Mouse (Mus musculus) large intestine, adult 2 months (tissue): ENCODE results near the gene Gm45808. TPM values are rescaled to one million over a fixed set of nuclear protein-coding genes. Genes with fewer than 3 reads are reported as not detected.
"Not testable (repeated sequence)": the region's sequence is repeated elsewhere in the genome, so short reads cannot be mapped to it uniquely, and the experiment has no call there.

ENCODE experiments used
- DNase-seq: peaks from one replicate; pipeline ENCODE4 v3.0.0-alpha.2; 2012; ENCODE audit warnings: low read depth, low spot score
- WGBS: fragments of 180-500 bp; shearing (Covaris S2); methylation state at CpG from one replicate; pipeline ENCODE4 v1.1.7; 2018; 5-methylcytosine and 5-hydroxymethylcytosine counted together
- polyA plus RNA-seq: library from polyadenylated mRNA; depleted of rRNA; stranded (reverse); fragments of >200 nt; gene quantifications from 2 replicates; pipeline ENCODE4 v1.2.3, GENCODE M21; 2012

Gm45808 gene
- polyA plus RNA-seq, 1 experiment = not detected

DNA sequence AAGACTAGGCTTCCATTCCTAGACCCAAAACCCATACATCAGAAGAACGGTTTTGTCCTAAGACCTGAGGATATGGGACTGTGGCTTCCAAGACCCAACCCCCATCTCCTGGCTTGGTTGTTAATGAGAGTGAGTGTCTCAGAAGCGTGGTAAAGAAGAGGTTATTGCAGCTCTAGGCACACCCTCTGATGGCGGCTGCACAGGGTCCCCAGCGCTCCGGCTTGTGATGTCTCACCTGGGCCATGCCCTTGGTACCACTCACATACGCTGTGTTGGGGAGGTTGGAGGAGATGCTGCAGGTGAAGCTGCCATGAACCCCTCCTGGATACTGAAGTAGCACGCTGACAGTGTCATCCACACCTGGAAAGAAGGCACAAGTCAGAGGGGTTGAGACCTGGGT, 7.8 kb downstream of the Gm45808 start:
- 94% methylated on average over 7 of the region's 7 CpGs for WGBS
- no peak for DNase-seq

DNA sequence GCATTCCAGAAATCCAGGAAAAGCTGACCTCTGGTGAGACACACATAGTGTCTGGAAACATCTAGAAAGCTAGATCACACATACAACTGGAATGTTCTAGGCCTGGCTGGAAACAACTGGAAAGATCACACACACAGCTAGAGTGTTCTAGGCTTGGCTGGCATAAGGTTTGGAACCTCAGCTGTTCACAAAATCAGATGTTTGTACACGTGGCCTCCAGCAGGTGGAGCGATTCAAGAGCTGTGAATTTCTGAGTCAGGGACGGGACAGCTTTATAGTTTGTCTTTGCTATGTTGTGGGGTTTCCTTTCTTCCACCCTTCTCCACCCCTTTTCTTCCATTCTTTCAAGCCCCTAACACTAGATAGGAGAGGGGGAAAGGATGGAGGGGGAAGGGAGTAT, 9.6 kb downstream of the Gm45808 start:
- DNase-seq = no peak
- 1% methylated on average over 3 of the region's 3 CpGs for WGBS

DNA sequence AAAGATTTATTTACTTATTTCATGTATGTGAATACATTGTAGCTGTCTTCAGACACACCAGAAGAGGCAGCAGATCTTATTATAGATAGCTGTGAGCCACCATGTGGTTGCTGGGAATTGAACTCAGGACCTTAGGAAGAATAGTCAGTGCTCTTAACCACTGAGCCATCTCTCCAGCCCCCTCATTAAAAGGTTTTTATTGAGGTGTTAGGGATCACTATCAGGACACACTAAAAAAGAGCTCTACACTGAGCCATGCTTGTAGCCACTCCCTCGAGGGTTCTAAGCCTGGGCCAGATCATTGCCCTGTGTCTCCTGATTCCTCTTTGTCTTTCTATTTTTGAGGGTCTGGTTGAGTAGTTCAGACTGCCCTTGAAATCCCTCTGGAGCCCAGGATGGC, 10.2 kb downstream of the Gm45808 start:
- DNase-seq = no peak
- 29% methylated on average over 1 of the region's 1 CpGs for WGBS

DNA sequence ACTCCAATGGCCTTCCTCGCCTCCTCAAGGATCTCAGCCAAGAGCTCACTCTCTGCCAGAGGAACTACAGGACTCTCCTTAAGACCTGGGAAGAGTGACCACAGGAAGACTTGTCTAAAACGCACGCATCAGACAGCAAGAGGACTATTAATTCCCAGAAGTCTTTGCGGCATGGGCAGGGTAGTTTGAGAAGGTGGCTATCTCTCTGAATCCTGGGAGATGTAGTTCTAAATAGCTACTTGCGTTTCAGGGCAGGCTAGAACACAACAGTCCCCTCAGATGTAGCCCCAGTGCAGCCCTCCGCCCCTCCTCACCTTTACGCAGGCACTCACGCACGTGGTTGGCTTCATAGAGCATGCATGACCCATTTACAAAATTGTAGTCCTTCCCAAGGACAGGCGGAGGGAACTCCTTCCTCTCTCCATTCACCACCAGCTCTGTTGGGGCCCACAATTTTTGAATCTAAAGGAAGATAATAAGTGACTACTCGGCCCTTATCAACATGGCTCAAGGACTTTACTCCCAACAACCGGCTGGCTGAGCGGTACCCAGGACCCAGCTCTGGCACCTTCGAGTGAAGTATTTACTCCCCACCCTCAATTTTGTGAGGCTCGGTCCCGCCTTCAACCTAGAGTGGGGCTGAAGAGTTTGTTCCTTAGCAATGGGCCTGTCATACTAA, 11.2 kb downstream of the Gm45808 start:
- no peak for DNase-seq
- WGBS = 54% methylated on average over 16 of the region's 16 CpGs

DNA sequence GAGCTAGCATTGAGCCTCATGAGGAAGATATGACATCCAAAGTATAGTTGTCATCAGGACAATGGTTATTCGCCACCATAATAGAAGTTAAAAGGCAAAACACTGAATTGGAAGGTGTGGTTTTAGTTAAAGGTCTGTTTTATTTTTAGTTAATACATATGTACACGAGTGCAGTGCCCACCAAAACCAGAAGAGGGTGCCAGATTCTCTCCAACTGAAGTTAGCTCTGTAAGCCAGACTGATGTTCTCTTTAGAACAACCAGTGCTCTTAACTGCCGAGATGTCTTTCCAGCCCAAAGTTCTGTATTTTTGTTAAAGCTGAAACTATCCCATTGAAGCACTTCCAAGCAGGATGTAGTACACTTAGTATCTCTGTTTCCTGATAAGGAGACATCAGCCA, 15.7 kb downstream of the Gm45808 start:
- WGBS = 5% methylated on average over 3 of the region's 3 CpGs
- DNase-seq = no peak

DNA sequence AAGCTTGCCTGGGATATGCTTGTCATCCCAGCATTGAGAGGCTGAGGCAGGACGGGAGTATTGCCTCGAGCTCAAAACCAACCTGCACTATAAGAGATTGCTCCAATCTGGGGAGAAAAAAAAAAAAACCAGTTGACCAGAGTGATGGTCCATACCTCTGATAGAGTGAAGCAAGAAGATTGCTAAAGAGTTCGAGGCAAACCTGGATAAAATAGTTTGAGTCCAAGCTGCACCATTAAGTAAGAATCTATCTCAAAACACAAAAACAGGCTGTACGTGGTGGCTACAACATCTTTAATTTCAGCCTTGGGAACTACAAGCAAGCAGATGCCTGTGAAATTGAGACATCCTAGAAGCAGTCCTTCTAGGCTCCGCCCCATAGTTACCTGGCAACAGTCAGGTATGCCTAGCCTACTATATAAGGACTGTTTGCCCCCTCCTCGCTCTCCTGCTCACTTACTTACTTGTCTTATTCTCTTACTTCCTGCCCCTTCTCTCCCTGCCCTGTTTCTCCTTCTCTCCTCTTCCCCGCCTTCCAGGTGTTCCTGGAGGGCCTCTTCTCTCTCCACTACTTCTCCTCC, 19.4 kb downstream of the Gm45808 start:
- WGBS = 31% methylated on average over 7 of the region's 7 CpGs
- no peak for DNase-seq

DNA sequence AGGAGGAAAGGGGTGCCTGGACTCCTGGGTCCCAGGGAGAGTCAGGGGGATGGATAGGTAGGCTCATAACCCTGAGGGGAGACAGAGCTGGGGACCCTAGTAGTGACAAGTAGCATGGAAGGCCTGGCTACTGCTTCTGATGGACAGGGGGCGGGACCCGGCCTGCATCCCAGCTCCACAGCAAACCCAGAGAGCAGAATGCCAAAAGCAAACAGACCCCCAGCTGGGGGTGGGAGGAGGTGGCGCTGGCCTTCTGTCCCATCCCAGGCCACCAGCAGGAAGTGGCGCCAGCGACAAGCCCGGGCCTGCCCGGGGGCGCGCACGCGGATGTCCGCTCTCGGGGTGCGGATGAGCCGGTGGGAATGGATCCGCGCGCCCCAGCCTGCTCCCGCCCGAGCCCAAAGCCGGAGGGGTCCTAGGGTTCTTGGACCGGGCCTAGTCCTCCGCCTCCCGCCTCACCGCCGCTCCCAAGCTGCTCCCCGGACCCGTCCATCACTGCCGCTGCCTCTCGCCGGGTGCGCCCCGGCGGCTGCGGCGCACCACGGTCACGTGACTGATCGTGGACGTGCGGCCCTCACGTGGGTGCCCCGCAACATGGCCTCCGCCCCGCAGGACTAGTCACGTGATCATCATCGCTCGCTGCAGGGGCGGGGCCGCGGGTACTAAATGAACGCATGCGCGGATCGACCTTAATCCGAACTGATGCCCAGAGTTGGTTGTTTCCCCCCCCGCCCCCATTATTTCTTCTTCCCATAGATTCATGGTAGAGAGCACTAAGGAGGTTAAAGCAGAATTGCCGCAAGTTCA, 20.1 kb downstream of the Gm45808 start, which contains the start of gene Bax:
Gene Bax (minus strand): TSS at position 616 of the 807 bp plus-strand sequence.
- DNase-seq = peak; percentile 73

DNA sequence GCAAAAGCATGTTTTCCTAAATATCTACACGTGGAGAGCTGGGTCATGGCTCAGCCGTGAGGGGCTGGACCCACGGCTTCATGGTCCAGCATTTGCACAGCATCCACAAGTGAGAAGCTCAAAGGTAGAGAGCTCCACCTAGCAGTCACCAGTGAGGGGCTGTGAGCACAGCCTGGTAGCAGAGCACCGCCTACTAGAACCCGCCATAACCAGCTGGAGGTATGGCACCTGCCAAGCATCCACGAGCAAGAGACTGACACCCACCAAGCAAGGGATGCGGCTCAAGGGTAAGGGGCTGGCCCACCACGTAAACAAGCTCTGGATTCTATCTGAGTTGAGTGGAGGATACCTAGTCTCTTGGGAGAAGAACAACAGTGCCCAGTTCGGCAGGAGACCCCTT, 21.1 kb downstream of the Gm45808 start:
- WGBS = 56% methylated on average over 9 of the region's 9 CpGs
- no peak for DNase-seq

More for the DNA sequence above, 20.1 kb downstream of the Gm45808 start, which contains the start of gene Bax:
- WGBS = under 1% methylated on average over 58 of the region's 58 CpGs

DNA sequence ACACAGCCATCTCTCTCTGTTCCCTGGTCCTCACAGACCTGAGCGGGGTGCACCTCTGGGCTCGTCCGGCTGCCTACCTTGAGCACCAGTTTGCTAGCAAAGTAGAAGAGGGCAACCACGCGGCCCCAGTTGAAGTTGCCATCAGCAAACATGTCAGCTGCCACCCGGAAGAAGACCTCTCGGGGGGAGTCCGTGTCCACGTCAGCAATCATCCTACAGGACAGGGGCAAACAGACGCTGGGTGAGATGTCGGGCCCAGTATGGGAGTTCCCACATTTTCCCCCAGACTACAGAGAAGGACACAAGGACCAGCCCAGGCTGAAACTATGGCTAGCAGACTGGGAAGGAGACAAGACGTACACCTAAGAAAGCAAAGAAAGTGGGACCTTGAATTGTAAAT, 21.5 kb downstream of the Gm45808 start:
- no peak for DNase-seq
- WGBS = 95% methylated on average over 12 of the region's 12 CpGs

DNA sequence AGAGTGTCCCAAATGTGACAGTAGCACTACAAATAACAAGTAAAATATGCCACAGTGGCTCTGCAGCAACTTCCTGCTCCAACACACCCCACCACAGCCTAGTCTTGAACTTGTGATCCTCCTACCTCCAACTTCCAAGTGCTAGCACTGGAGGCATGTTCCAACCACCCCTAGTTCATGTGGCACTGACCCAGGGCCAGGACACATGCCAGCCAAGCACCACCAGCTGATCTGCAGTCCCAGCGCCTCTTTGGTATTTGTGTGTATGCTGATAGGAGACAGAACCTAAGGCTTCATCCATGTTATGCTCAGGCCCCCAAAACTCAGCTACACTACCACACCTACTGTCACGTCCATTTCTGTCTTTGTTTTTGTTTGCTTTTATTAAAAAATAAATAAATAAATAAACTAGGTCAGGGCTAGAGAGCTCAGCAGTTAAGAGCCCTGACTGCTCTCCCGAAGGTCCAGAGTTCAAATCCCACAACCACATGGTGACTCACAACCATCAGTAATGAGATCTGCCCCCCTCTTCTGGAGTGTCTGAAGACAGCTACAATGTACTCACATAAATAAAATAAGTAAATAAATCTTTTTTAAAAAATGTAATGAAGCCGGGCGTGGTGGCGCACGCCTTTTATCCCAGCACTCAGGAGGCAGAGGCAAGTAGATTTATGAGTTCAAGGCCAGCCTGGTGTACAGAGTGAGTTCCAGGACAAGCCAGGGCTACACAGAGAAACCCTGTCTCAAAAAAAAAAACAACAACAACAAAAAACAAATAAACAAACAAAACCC, 22.4 kb downstream of the Gm45808 start:
- 79% methylated on average over 7 of the region's 7 CpGs for WGBS
- no peak for DNase-seq

DNA sequence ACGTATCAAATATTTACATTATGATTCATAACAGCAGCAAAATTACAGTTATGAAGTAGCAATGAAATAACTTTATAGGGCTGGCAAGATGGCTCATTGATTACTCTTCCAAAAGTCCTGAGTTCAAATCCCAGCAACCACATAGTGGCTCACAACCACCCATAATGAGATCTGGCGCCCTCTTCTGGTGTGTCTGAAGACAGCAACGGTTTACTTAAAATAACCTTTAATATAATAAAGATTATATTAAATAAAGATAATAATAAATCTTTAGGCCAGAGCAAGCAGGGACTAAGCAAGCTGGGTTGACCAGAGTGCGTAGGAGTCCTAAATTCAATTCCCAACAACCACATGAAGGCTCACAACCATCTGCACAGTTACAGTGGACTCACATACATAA, 23.7 kb downstream of the Gm45808 start:
- not testable (repeated sequence) for DNase-seq
- WGBS = 74% methylated on average over 4 of the region's 4 CpGs

DNA sequence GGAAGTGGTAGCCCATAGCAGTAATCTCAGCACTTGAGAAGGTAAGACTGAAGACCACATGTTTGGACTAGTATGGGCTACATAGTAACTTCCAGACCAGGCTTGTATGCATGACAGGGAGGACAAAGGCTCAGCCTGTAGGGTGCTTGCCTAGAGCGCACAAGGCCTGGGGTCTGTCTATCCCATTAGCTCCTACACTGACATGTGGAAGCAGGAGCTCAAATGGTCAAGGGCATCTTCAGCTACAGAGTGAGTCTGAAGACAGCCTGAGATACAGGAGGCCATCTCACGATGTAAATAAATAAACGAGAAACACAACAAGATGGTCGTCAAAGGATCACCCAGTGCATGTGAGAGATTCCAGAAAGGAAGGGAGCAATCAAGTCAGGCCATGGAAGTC, 24.3 kb downstream of the Gm45808 start:
- DNase-seq = no peak
- 84% methylated on average over 4 of the region's 4 CpGs for WGBS

DNA sequence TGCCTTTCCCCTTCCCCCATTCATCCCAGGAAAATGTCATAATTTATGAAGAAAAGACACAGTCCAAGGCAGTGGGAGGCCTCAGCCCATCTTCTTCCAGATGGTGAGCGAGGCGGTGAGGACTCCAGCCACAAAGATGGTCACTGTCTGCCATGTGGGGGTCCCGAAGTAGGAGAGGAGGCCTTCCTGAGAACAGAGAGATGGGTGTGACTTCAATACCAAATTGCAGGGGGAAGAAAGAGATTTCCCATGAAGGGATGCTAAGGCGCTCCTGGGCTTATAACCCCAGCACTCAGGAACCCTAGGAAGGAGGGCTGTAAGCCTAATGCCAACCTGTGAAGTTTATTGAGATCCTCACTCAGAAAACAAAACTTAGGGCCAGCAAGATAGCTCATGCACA, 24.8 kb downstream of the Gm45808 start:
- WGBS = 85% methylated on average over 4 of the region's 4 CpGs
- DNase-seq = no peak

DNA sequence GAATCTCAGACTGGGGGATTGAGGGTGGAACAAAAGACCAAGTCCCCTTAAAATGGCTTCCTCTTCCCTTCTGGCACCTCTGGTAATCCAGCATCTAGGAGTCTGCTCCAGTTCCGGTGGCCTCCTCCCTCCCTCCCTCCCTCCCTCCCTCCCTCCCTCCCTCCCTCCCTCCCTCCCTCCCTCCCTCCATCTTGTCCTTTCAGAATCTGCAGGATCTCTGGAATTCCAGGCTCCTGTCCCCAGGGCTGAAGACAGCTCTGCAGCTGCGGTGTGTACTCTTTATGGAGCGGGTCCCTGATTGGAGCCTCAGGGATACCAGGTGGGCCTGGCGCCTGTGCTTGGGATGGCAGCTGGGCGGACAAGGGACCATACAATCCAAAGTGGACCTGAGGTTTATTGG, 25.3 kb downstream of the Gm45808 start:
- WGBS = 53% methylated on average over 5 of the region's 5 CpGs
- no peak for DNase-seq

DNA sequence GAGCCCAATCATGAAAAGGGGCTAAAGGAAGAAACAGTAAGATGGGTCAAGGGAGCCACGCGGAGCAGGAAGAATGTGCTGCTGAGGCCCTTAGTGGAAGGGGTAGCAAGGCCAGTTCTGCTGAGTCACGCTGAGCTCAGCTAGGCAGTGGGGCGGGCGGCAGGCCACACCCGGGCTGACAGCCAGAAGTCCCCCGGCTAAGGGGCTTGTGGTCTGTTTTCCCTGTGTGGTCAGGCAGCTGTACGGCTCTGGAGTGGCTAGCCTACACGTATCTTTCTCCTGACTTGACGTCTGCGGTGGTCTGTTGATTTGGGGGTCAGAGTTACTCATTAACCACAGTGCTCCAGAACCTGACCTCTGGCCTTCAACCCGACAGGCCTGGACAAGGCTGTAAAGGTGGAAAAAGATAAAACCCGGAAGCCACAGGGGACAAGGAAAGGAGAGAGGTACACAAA, 25.7 kb downstream of the Gm45808 start:
- WGBS = 6% methylated on average over 13 of the region's 13 CpGs
- DNase-seq = no peak

DNA sequence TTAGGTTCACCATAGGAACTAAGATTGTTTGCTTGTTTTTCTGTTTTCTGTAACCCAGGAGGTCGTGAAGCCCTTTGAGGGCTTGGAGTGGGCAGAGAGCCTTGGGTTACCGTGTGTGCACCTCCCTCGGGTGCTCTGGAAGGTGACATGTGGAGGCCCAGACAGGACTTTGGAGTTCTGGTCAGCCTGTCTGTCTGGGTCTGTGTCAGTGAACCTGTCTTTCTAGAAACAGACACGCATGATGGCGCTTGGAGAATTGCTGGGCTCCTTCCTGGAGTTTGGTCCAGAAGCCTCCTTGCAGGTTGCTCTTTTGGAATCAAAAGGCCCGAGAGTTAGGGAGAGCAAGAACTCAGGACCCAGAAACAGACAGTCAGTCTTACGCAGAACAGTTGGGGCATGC, 26.2 kb downstream of the Gm45808 start:
- 32% methylated on average over 7 of the region's 7 CpGs for WGBS
- no peak for DNase-seq

DNA sequence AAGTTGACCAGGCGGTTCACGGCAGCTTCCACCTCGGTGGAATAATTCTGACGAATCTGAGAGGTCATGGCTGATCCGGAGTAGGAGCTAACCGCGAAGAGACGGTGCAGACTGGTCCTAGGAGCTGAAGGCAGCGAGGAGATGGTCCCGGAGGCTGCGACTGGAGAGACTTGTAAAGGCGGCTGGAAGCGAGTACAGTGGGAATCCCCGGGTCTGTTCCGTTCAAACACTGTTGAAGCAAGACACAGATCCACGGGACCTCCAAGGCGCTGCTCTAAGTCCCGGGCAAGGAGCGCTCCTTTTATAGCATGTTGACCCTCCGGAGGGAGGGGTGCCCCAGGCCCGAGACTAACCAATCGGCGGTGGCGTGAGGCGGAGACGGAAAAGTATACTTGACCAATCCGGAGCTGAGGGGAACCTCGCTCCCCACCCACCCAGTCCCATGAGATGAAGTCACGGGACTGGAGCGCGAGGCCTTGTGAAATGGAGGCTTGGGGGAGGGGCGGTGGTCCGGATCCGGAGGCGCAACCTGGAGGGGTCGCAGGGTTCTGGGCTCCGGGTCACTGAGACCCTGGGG, 27.0 kb downstream of the Gm45808 start, which contains the start of gene Ftl1:
Gene Ftl1 (minus strand): TSS at position 321 of the 577 bp plus-strand sequence.
- not testable (repeated sequence) for DNase-seq
- WGBS = under 1% methylated on average over 36 of the region's 37 CpGs

DNA sequence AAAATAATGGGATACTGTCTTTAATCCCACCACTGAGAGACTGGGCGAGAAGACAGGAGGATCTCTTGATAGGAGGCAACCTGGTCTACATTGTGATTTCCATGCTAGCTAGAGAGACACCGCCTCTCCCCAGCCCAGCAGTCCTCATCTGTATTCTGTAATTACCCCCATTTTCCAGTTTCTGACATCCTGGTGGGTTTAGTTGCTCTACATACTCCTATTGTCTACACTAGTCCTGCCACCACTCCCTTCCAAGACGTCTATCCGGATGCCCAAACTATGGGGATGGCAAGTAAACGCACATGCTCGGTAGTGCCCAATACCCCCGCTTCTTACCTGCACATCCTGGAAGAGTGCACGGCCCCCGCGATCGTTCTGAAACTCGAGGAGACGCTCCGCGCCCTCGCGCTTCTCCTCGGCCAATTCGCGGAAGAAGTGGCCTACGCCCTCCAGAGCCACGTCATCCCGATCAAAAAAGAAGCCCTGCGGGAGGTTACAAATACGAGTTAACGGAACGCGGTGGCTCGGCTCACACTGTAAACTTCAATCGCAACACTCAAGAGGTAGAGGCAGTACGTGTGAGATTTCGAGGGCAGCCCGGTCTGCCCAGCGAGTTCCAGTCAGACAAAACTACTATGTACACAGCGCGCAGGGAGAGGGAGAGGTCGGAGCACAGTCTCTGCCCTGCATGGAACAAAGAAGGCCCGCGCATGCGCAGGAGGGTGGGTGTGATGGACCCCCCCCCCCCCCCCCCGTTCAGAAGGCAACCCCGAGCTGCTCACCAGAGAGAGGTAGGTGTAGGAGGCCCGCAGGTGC, 27.7 kb downstream of the Gm45808 start:
- DNase-seq = no peak
- under 1% methylated on average over 43 of the region's 43 CpGs for WGBS
